Comparison of ENCODE assay signal across 21 mouse cellular contexts in the genomic region with DNA sequence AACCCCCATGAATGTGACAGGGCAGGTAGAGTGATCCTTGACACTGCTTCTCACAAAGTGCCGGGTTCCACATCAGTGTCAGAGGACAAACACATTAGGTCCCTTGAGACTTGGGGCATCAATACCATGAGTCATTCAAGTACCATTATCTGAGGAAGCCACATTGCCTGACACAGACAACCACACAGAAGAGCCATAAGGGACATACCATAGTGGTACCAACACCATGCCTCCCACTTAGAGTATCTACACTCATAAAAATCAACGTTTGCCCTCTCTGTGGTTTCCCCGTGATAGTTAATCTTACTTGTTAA.
DNase-seq lines count a peak whose midpoint lies in the region; ATAC-seq and TF ChIP-seq lines count a peak whose summit lies in the region.
"Had no signal": no experiment of that assay in that cellular context is flagged by ENCODE, and none has a peak within 500 bp of the region (broad histone marks: within the 10 kb centered on the region; RNA-seq: fewer than 3 reads in every experiment).

No protein-coding gene starts in this region.

- no peak for TF ChIP-seq POLR2A in MEL (IDR thresholded peaks at IDR 0.05; ENCODE audit: control insufficient read depth in 1 of 2, insufficient read depth in 1 of 2, low read depth in 1 of 2, low read length in 2 of 2, poor library complexity in 1 of 2)

- no peak overlapping the region for H3K27ac ChIP-seq in liver, embryonic 12.5 days
- H3K27ac ChIP-seq in liver, postnatal 0 days (ENCODE audit: low read depth): no peak overlapping the region
- H3K27ac ChIP-seq in MEL (ENCODE audit: control insufficient read depth, low read depth, low read length): no peak overlapping the region
- H3K27ac ChIP-seq in liver, embryonic 14.5 days: no peak overlapping the region
- H3K27ac ChIP-seq in hindbrain, embryonic 14.5 days: no peak overlapping the region
- H3K27ac ChIP-seq: embryonic facial prominence, embryonic 10.5 days; heart, embryonic 10.5 days; hindbrain, embryonic 13.5 days had no signal

- H3K36me3 ChIP-seq in liver, embryonic 12.5 days: peaks cover 11% of the 10 kb centered on the region; the same call in 1 of the 2 replicates
- H3K36me3 ChIP-seq in liver, postnatal 0 days (replicated peaks; ENCODE audit: insufficient read depth, low read length): peaks cover 10% of the 10 kb centered on the region; the same call in 1 of the 2 replicates
- H3K36me3 ChIP-seq in MEL (ENCODE audit: control insufficient read depth in 1 of 2, insufficient read depth in 2 of 2, low read length in 2 of 2): peaks cover 0 to 3% of the 10 kb centered on the region in 2 experiments; a peak in 3 of 4 replicates
- H3K36me3 ChIP-seq in liver, embryonic 14.5 days (replicated peaks; ENCODE audit: control insufficient read depth, insufficient read depth, low read depth): no peaks in the 10 kb centered on the region
- H3K36me3 ChIP-seq in hindbrain, embryonic 14.5 days (replicated peaks; ENCODE audit: control insufficient read depth, insufficient read depth): peaks cover 23% of the 10 kb centered on the region
- H3K36me3 ChIP-seq: G1E had no signal

- H3K4me2 ChIP-seq in liver, embryonic 12.5 days: no peak overlapping the region
- no peak overlapping the region for H3K4me2 ChIP-seq in liver, postnatal 0 days (ENCODE audit: low read depth, low read length)
- no peak overlapping the region for H3K4me2 ChIP-seq in liver, embryonic 14.5 days (ENCODE audit: low read depth)
- H3K4me2 ChIP-seq in hindbrain, embryonic 14.5 days (replicated peaks): no peak overlapping the region
- H3K4me2 ChIP-seq: hindbrain, embryonic 13.5 days had no signal

- no peak for TF ChIP-seq CTCF in liver, postnatal 0 days (IDR thresholded peaks at IDR 0.05; ENCODE audit: low read depth)
- no peak for TF ChIP-seq CTCF in MEL (IDR thresholded peaks at IDR 0.05 in 2 of 3, conservative IDR thresholded peaks at IDR 0.05 in 1 of 3; ENCODE audit: control insufficient read depth in 1 of 3, insufficient read depth in 1 of 3, low read depth in 2 of 3, low read length in 3 of 3, poor library complexity in 1 of 3, severe bottlenecking in 1 of 3)
- no peak for TF ChIP-seq CTCF in liver, embryonic 14.5 days (IDR thresholded peaks at IDR 0.05; ENCODE audit: low read depth)

- WGBS in liver, embryonic 12.5 days (ENCODE audit: insufficient replicate concordance): 55% methylated on average over 3 of the region's 3 CpGs
- 69% methylated on average over 3 of the region's 3 CpGs for WGBS in liver, postnatal 0 days (ENCODE audit: insufficient replicate concordance)
- WGBS in liver, embryonic 14.5 days (ENCODE audit: insufficient replicate concordance): 43% methylated on average over 3 of the region's 3 CpGs
- WGBS in hindbrain, embryonic 14.5 days: 87% methylated on average over 3 of the region's 3 CpGs

- no peak for TF ChIP-seq RAD21 in MEL (IDR thresholded peaks at IDR 0.05; ENCODE audit: low read depth, low read length)

- H3K4me3 ChIP-seq in liver, embryonic 12.5 days: no peak overlapping the region
- H3K4me3 ChIP-seq in liver, postnatal 0 days (ENCODE audit: low read depth, low read length): no peak overlapping the region
- H3K4me3 ChIP-seq in MEL (ENCODE audit: control insufficient read depth in 1 of 2, insufficient read depth in 1 of 2, low read depth in 2 of 2, low read length in 2 of 2): no peak overlapping the region
- H3K4me3 ChIP-seq in liver, embryonic 14.5 days (ENCODE audit: insufficient read depth in 1 of 2, low read depth in 2 of 2, low read length in 2 of 2): no peak overlapping the region
- H3K4me3 ChIP-seq in hindbrain, embryonic 14.5 days (replicated peaks; ENCODE audit: low read length): no peak overlapping the region
- H3K4me3 ChIP-seq: embryonic facial prominence, embryonic 10.5 days; heart, embryonic 10.5 days; hindbrain, embryonic 13.5 days had no signal

- no peak overlapping the region for H3K9ac ChIP-seq in liver, embryonic 12.5 days
- no peak overlapping the region for H3K9ac ChIP-seq in liver, postnatal 0 days (replicated peaks)
- no peak overlapping the region for H3K9ac ChIP-seq in MEL (ENCODE audit: control insufficient read depth, low read depth, low read length, poor library complexity, severe bottlenecking)
- H3K9ac ChIP-seq in liver, embryonic 14.5 days (replicated peaks): no peak overlapping the region
- no peak overlapping the region for H3K9ac ChIP-seq in hindbrain, embryonic 14.5 days
- H3K9ac ChIP-seq: hindbrain, embryonic 13.5 days had no signal

- H3K9me3 ChIP-seq in liver, embryonic 12.5 days (replicated peaks): no peaks in the 10 kb centered on the region
- H3K9me3 ChIP-seq in liver, postnatal 0 days (ENCODE audit: low read length): no peaks in the 10 kb centered on the region
- H3K9me3 ChIP-seq in MEL (replicated peaks; ENCODE audit: insufficient read depth, low read length): no peaks in the 10 kb centered on the region
- no peaks in the 10 kb centered on the region for H3K9me3 ChIP-seq in liver, embryonic 14.5 days (ENCODE audit: control insufficient read depth, low read length)
- no peaks in the 10 kb centered on the region for H3K9me3 ChIP-seq in hindbrain, embryonic 14.5 days (ENCODE audit: control insufficient read depth, low read length)
- H3K9me3 ChIP-seq: embryonic facial prominence, embryonic 10.5 days; heart, embryonic 10.5 days; hindbrain, embryonic 13.5 days had no signal

- no peak for TF ChIP-seq EP300 in liver, postnatal 0 days (IDR thresholded peaks at IDR 0.05; ENCODE audit: low read depth)
- peak; percentile 38 to 48; a peak in 3 of 4 replicates for TF ChIP-seq EP300 in MEL (IDR thresholded peaks at IDR 0.05; ENCODE audit: low read depth in 1 of 2, low read length in 2 of 2)
- no peak for TF ChIP-seq EP300 in liver, embryonic 14.5 days (IDR thresholded peaks at IDR 0.05; ENCODE audit: low read depth)

- peak; percentile 60; the same call in 1 of the 2 replicates for ATAC-seq in liver, embryonic 12.5 days
- no peak for ATAC-seq in liver, postnatal 0 days
- ATAC-seq in liver, embryonic 14.5 days (ENCODE audit: insufficient read depth): peak; percentile 56; the same call in 1 of the 2 replicates
- no peak for ATAC-seq in hindbrain, embryonic 14.5 days (ENCODE audit: low FRiP score)
- ATAC-seq: activated CD4-positive, CD25-positive, alpha-beta regulatory T cell, adult 4 months; forebrain, embryonic 14.5 days; Patski had no signal

- no peak for DNase-seq in liver, postnatal 0 days
- DNase-seq in 416B (ENCODE audit: low read depth) (peak; percentile 67), MEL (ENCODE audit: low read depth, low spot score) (peak; percentile 66)
- DNase-seq in liver, embryonic 14.5 days (ENCODE audit: low read depth in 3 of 3, low spot score in 3 of 3): no peak
- no peak for DNase-seq in hindbrain, embryonic 14.5 days (ENCODE audit: low spot score)
- DNase-seq in natural killer cell, adult 2 months (ENCODE audit: low spot score in 2 of 2): no peak
- DNase-seq: adrenal gland, postnatal 14 days; cerebellum, adult 11-12 months; cerebellum, adult 9-10 months; cerebellum, postnatal 25 days; gastrocnemius, postnatal 36 days; heart, adult 18-20 months; heart, postnatal 10 days had no signal

- H3K27me3 ChIP-seq in liver, embryonic 12.5 days (replicated peaks): no peaks in the 10 kb centered on the region
- H3K27me3 ChIP-seq in liver, postnatal 0 days (ENCODE audit: insufficient read depth, low read length): no peaks in the 10 kb centered on the region
- H3K27me3 ChIP-seq in MEL (ENCODE audit: control insufficient read depth in 1 of 2, insufficient read depth in 2 of 2, low read length in 2 of 2): no peaks in the 10 kb centered on the region
- no peaks in the 10 kb centered on the region for H3K27me3 ChIP-seq in liver, embryonic 14.5 days (ENCODE audit: control insufficient read depth, insufficient read depth, low read length)
- no peaks in the 10 kb centered on the region for H3K27me3 ChIP-seq in hindbrain, embryonic 14.5 days (ENCODE audit: control insufficient read depth, insufficient read depth, low read length)
- H3K27me3 ChIP-seq: hindbrain, embryonic 13.5 days; Patski had no signal

- no peaks in the 10 kb centered on the region for H3K4me1 ChIP-seq in liver, embryonic 12.5 days
- no peaks in the 10 kb centered on the region for H3K4me1 ChIP-seq in liver, postnatal 0 days (ENCODE audit: insufficient read depth)
- peaks cover 0 to 5% of the 10 kb centered on the region in 2 experiments; a peak in 2 of 4 replicates for H3K4me1 ChIP-seq in MEL (ENCODE audit: control insufficient read depth in 1 of 2, insufficient read depth in 2 of 2, low read length in 2 of 2)
- H3K4me1 ChIP-seq in liver, embryonic 14.5 days (replicated peaks; ENCODE audit: control insufficient read depth in 2 of 2, insufficient read depth in 2 of 2, low read length in 1 of 2): no peaks in the 10 kb centered on the region; a peak in 1 of 4 replicates
- no peaks in the 10 kb centered on the region for H3K4me1 ChIP-seq in hindbrain, embryonic 14.5 days (replicated peaks; ENCODE audit: control insufficient read depth, insufficient read depth, low read length)
- H3K4me1 ChIP-seq: hindbrain, embryonic 13.5 days had no signal

- H3K79me2 ChIP-seq in MEL (ENCODE audit: control insufficient read depth, insufficient read depth, low read length, poor library complexity): no peaks in the 10 kb centered on the region

TF ChIP-seq in MEL, 35 proteins besides CTCF, POLR2A, EP300 and RAD21:
- TF ChIP-seq MAFK (IDR thresholded peaks at IDR 0.05; ENCODE audit: borderline replicate concordance, low read depth, low read length) (no peak), CHD2 (IDR thresholded peaks at IDR 0.05; ENCODE audit: low read length) (no peak), NELFE (IDR thresholded peaks at IDR 0.05; ENCODE audit: low read depth, low read length) (no peak), CHD1 (IDR thresholded peaks at IDR 0.05; ENCODE audit: low read depth, low read length) (no peak), MYB (IDR thresholded peaks at IDR 0.05; ENCODE audit: low read depth, low read length) (no peak), ZNF384 (IDR thresholded peaks at IDR 0.05; ENCODE audit: low read depth, low read length) (no peak), ELF1 (IDR thresholded peaks at IDR 0.05; ENCODE audit: low read depth, low read length) (no peak), NRF1 (IDR thresholded peaks at IDR 0.05; ENCODE audit: insufficient read depth, low read depth, low read length, poor library complexity, severe bottlenecking) (no peak), USF1 (IDR thresholded peaks at IDR 0.05; ENCODE audit: low read depth, low read length) (no peak), E2F4 (IDR thresholded peaks at IDR 0.05; ENCODE audit: borderline replicate concordance, low read depth, low read length) (no peak), TAL1 (IDR thresholded peaks at IDR 0.05; ENCODE audit: low read length) (peak; percentile 81), ZKSCAN1 (IDR thresholded peaks at IDR 0.05; ENCODE audit: low read depth, low read length) (no peak), GATA1 (IDR thresholded peaks at IDR 0.05; ENCODE audit: low read depth, low read length) (peak; percentile 62), BHLHE40 (IDR thresholded peaks at IDR 0.05; ENCODE audit: borderline replicate concordance, low read depth, low read length) (no peak)

Comparison
In these comparisons a context has a peak if more than half of its experiments do, and no peak if none do; other contexts are left out.
1. ATAC-seq: peak in liver, embryonic 12.5 days (single experiment) and liver, embryonic 14.5 days (single experiment); none in liver, postnatal 0 days (single experiment) and hindbrain, embryonic 14.5 days (single experiment).
2. DNase-seq: peak in 416B (single experiment) and MEL (single experiment); none in liver, postnatal 0 days (single experiment), liver, embryonic 14.5 days (0 of 3), hindbrain, embryonic 14.5 days (single experiment) and natural killer cell, adult 2 months (0 of 2).